Mouse (Mus musculus): ENCODE results near the gene Krt87. TPM values are rescaled to one million over a fixed set of nuclear protein-coding genes. Genes with fewer than 3 reads are reported as not detected.

The Krt87 gene
- polyA plus RNA-seq, 1 experiment from 2014 or later = 1.0 TPM

DNA sequence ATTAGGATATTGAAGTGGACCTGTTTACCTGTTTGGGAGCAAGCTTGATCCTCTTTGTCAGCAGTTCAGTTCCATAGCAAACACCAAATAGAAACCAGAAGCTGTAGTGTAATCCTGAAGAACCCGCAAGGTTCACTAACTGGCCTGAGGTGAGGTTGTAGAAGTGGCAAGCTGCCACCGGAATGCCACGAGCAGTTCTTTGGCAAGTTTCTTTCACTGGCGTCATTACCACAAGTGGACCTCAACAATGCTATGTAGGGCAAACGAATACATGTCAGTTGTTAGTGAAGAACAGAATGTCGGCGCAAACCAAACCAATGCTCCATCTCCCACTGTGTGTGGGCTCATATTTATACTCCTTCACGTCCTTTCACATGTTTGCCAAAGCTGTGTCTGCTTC lies 40.3 kb downstream of the Krt87 start:
- WGBS = 81% methylated on average over 8 of the region's 8 CpGs
- Histone ChIP-seq H3K9me3 (ENCODE audit: control insufficient read depth, low read length) (no peaks in the 10 kb centered on the region), H3K4me1 (ENCODE audit: control insufficient read depth, insufficient read depth, low read depth, low read length) (no peaks in the 10 kb centered on the region), H3K9ac (ENCODE audit: low read depth, low read length) (no peak overlapping the region), H3K27me3 (replicated peaks; ENCODE audit: control insufficient read depth, insufficient read depth, low read length) (no peaks in the 10 kb centered on the region), H3K27ac (ENCODE audit: low read depth, low read length) (no peak overlapping the region), H3K4me3 (ENCODE audit: low read length) (no peak overlapping the region), H3K36me3 (ENCODE audit: control insufficient read depth, insufficient read depth, low read length) (no peaks in the 10 kb centered on the region), H3K4me2 (ENCODE audit: low read length) (no peak overlapping the region)
- ATAC-seq = no peak

DNA sequence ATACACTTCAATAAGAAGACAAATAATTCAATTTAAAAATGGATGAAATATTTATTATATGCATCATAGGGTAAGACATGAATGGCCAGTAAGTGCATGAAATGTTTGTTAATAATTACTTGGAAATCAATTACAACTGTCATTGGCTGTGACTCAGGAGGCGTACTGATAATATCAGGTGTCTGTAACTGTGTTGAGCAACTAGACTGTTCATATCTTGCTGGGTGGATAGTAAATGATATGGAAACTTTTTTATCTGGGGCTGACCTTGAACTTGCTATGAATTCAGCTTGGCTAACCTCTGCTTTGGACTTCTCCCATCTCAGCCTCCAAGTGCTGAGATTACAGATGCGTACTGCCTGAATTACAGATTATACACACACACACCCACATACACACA lies 40.9 kb downstream of the Krt87 start:
- Histone ChIP-seq H3K9me3 (ENCODE audit: control insufficient read depth, low read length) (no peaks in the 10 kb centered on the region), H3K27me3 (replicated peaks; ENCODE audit: control insufficient read depth, insufficient read depth, low read length) (no peaks in the 10 kb centered on the region), H3K4me1 (ENCODE audit: control insufficient read depth, insufficient read depth, low read depth, low read length) (no peaks in the 10 kb centered on the region), H3K4me3 (ENCODE audit: low read length) (no peak overlapping the region), H3K9ac (ENCODE audit: low read depth, low read length) (no peak overlapping the region), H3K4me2 (ENCODE audit: low read length) (no peak overlapping the region), H3K36me3 (ENCODE audit: control insufficient read depth, insufficient read depth, low read length) (no peaks in the 10 kb centered on the region), H3K27ac (ENCODE audit: low read depth, low read length) (no peak overlapping the region)
- WGBS = 96% methylated on average over 2 of the region's 2 CpGs
- ATAC-seq = no peak

DNA sequence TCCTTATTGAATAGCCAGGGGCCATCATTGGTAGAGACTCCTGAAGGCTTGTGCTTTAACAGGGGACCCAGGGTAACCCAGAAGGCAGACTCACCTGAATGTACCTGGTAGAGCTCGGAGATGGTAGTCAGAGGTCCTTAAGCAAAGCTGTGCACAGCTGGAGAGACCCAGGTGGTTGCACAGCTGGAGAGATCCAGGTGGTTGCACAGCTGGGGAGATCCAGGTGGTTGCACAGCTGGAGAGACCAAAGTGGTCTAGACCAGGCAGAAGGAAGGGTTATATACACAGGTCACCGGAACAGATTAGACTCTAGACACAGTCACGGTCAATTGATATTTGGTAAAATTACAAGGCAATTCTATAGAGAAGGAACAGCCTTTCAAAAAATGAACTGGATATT lies 41.7 kb downstream of the Krt87 start:
- Histone ChIP-seq H3K4me2 (ENCODE audit: low read length) (no peak overlapping the region), H3K4me1 (ENCODE audit: control insufficient read depth, insufficient read depth, low read depth, low read length) (no peaks in the 10 kb centered on the region), H3K9ac (ENCODE audit: low read depth, low read length) (no peak overlapping the region), H3K27ac (ENCODE audit: low read depth, low read length) (no peak overlapping the region), H3K4me3 (ENCODE audit: low read length) (no peak overlapping the region), H3K36me3 (ENCODE audit: control insufficient read depth, insufficient read depth, low read length) (no peaks in the 10 kb centered on the region), H3K9me3 (ENCODE audit: control insufficient read depth, low read length) (no peaks in the 10 kb centered on the region), H3K27me3 (replicated peaks; ENCODE audit: control insufficient read depth, insufficient read depth, low read length) (no peaks in the 10 kb centered on the region)
- WGBS = 79% methylated on average over 3 of the region's 3 CpGs
- no peak for ATAC-seq

DNA sequence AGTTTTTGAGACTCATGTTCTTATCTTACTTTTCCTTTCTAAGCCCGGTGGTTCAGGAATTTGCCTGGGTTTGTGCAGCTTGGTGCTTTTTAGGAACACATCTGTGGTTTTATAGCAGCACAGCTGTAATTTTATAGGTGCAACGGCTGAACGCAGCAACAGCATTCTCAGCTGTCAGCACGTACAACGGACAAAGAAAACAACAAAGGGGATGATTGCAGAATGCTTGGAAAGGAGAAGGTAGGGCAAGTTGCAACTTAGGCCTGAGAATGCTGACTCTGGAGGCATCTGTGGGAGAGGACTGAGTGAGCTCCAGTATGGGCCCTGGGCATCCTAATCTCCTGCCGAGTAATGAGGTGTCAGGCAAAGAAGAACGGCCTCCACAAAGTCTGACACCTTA lies 42.1 kb downstream of the Krt87 start:
- H3K9me3 ChIP-seq (ENCODE audit: control insufficient read depth, low read length) = no peaks in the 10 kb centered on the region
- ATAC-seq = no peak
- H3K27me3 ChIP-seq (replicated peaks; ENCODE audit: control insufficient read depth, insufficient read depth, low read length) = no peaks in the 10 kb centered on the region
- no peak overlapping the region for H3K9ac ChIP-seq (ENCODE audit: low read depth, low read length)
- H3K4me1 ChIP-seq (ENCODE audit: control insufficient read depth, insufficient read depth, low read depth, low read length) = no peaks in the 10 kb centered on the region
- no peak overlapping the region for H3K4me2 ChIP-seq (ENCODE audit: low read length)
- no peak overlapping the region for H3K27ac ChIP-seq (ENCODE audit: low read depth, low read length)
- H3K36me3 ChIP-seq (ENCODE audit: control insufficient read depth, insufficient read depth, low read length) = no peaks in the 10 kb centered on the region
- WGBS = 61% methylated on average over 7 of the region's 7 CpGs
- H3K4me3 ChIP-seq (ENCODE audit: low read length) = no peak overlapping the region

DNA sequence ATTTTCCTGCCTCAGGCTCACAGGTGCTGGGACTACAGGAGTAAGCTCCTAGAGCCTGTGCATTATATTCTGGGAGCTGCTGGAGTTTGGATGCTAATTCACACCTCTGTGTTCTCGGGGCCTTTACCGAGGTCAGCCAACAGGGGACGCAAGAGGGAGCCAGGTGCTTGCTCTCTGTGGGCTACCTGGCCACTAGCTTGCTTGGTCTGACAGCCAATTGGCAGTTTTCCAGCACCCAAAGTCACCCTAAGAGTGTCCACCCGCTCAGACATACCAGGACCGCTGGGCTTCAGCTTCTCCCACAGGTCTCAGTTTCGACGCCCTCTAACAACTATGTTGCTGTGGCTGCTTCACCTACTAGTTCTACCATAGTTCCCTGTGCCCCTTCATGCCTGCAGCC lies 43.7 kb downstream of the Krt87 start:
- Histone ChIP-seq H3K4me3 (ENCODE audit: low read length) (no peak overlapping the region), H3K36me3 (ENCODE audit: control insufficient read depth, insufficient read depth, low read length) (no peaks in the 10 kb centered on the region), H3K4me2 (ENCODE audit: low read length) (no peak overlapping the region), H3K9ac (ENCODE audit: low read depth, low read length) (no peak overlapping the region), H3K27me3 (replicated peaks; ENCODE audit: control insufficient read depth, insufficient read depth, low read length) (no peaks in the 10 kb centered on the region), H3K9me3 (ENCODE audit: control insufficient read depth, low read length) (no peaks in the 10 kb centered on the region), H3K4me1 (ENCODE audit: control insufficient read depth, insufficient read depth, low read depth, low read length) (no peaks in the 10 kb centered on the region), H3K27ac (ENCODE audit: low read depth, low read length) (no peak overlapping the region)
- ATAC-seq = no peak
- 57% methylated on average over 7 of the region's 7 CpGs for WGBS

DNA sequence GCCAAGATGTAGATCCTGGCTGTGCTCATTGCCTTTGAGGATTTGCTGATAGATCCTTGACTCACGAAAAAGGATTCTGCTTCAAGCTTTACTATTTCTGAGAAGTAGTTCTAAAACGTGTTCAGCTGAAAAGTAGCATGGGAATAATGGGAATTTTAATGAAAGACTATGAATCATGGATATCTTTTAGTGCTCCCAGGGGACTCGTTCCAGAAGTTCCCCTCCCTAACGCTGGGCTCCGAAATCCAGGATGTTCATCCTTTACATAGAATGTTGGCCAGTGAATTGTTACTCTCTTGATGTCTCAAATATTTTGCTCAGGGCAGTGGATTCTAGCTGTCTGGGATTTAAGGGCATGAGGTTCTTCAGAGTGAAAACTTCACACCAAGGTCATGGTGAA lies 46.4 kb downstream of the Krt87 start:
- H3K27me3 ChIP-seq (replicated peaks; ENCODE audit: control insufficient read depth, insufficient read depth, low read length) = no peaks in the 10 kb centered on the region
- H3K36me3 ChIP-seq (ENCODE audit: control insufficient read depth, insufficient read depth, low read length) = no peaks in the 10 kb centered on the region
- H3K9ac ChIP-seq (ENCODE audit: low read depth, low read length) = no peak overlapping the region
- 77% methylated on average over 5 of the region's 5 CpGs for WGBS
- H3K9me3 ChIP-seq (ENCODE audit: control insufficient read depth, low read length) = no peaks in the 10 kb centered on the region
- no peak overlapping the region for H3K27ac ChIP-seq (ENCODE audit: low read depth, low read length)
- no peaks in the 10 kb centered on the region for H3K4me1 ChIP-seq (ENCODE audit: control insufficient read depth, insufficient read depth, low read depth, low read length)
- no peak for ATAC-seq
- no peak overlapping the region for H3K4me3 ChIP-seq (ENCODE audit: low read length)
- no peak overlapping the region for H3K4me2 ChIP-seq (ENCODE audit: low read length)

DNA sequence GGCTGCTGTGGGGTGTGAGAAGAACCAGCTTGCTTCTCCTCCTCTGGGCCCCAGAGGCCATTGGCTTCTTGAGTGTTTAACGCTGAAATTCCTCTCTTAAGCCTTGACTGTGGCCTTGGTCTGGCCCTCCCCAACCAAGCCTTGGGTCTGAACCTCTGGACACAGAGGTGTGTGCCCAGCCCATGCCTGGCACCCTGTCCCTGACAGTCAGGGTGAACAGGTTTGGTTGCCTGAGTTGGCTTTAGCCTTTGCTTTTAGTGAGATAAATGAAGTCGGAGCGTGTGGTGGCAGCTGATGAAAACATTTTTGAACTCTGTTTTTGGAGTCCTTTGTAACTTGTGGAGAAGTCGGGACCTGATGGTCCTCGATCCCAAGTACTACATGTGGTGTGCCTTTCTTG lies 48.4 kb downstream of the Krt87 start:
- H3K27ac ChIP-seq (ENCODE audit: low read depth, low read length) = no peak overlapping the region
- H3K4me3 ChIP-seq (ENCODE audit: low read length) = no peak overlapping the region
- ATAC-seq = no peak

DNA sequence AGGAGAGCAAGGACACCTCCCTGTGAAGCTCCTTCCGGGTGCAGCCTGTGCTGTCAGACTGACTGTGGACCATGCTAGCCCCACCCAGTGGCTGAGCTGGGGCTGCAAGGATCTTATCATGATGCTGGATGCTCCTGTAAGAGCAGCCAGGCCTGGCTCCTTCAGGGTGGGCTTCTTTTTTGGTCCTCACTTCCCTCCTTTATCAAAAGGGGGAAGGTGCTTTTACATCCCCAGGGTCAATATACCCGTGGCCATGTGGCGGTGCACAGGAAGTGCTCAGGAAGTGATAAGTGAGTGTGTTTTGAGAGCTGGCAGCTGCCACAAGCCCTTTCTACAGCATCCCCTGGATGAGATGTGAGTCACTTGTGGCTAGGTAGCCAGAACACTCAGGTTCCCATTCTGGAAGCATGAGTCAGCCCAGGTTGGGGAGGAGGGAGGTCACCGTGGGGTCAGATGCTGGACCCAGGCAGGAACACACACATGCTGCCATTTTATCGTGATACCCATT lies 50.5 kb downstream of the Krt87 start:
- no peak for ATAC-seq
- H3K36me3 ChIP-seq (ENCODE audit: control insufficient read depth, insufficient read depth, low read length) = no peaks in the 10 kb centered on the region
- H3K4me2 ChIP-seq (ENCODE audit: low read length) = no peak overlapping the region
- no peak overlapping the region for H3K4me3 ChIP-seq (ENCODE audit: low read length)
- no peak overlapping the region for H3K9ac ChIP-seq (ENCODE audit: low read depth, low read length)
- H3K9me3 ChIP-seq (ENCODE audit: control insufficient read depth, low read length) = no peaks in the 10 kb centered on the region
- H3K27me3 ChIP-seq (replicated peaks; ENCODE audit: control insufficient read depth, insufficient read depth, low read length) = no peaks in the 10 kb centered on the region
- no peaks in the 10 kb centered on the region for H3K4me1 ChIP-seq (ENCODE audit: control insufficient read depth, insufficient read depth, low read depth, low read length)
- no peak overlapping the region for H3K27ac ChIP-seq (ENCODE audit: low read depth, low read length)
- 69% methylated on average over 4 of the region's 5 CpGs for WGBS

More for the DNA sequence above, 48.4 kb downstream of the Krt87 start:
- Histone ChIP-seq H3K4me1 (ENCODE audit: control insufficient read depth, insufficient read depth, low read depth, low read length) (no peaks in the 10 kb centered on the region), H3K4me2 (ENCODE audit: low read length) (no peak overlapping the region), H3K27me3 (replicated peaks; ENCODE audit: control insufficient read depth, insufficient read depth, low read length) (no peaks in the 10 kb centered on the region), H3K9ac (ENCODE audit: low read depth, low read length) (no peak overlapping the region), H3K9me3 (ENCODE audit: control insufficient read depth, low read length) (no peaks in the 10 kb centered on the region), H3K36me3 (ENCODE audit: control insufficient read depth, insufficient read depth, low read length) (no peaks in the 10 kb centered on the region)
- WGBS = 90% methylated on average over 5 of the region's 5 CpGs

DNA sequence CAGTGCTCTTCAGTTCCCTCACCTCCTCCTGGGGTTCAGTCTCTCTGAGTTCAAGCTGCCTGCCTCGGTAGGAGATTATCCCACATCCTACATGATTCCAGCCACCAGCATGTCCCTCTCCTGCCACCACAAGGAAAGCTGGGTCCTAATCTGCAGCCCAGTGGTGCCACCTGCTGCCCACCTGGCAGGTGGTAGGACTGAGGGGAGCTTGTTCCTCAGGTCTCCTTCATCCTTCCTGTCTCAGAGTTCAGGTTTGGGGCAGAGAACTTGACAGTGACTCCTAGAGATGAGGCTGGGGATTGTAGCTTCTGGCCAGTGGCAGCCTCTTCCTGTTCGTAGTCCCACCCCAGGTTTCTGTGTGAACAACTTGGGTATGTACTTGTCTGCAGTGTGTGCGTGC lies 51.4 kb downstream of the Krt87 start:
- Histone ChIP-seq H3K27ac (ENCODE audit: low read depth, low read length) (no peak overlapping the region), H3K36me3 (ENCODE audit: control insufficient read depth, insufficient read depth, low read length) (no peaks in the 10 kb centered on the region), H3K9ac (ENCODE audit: low read depth, low read length) (no peak overlapping the region), H3K9me3 (ENCODE audit: control insufficient read depth, low read length) (no peaks in the 10 kb centered on the region), H3K4me2 (ENCODE audit: low read length) (no peak overlapping the region), H3K27me3 (replicated peaks; ENCODE audit: control insufficient read depth, insufficient read depth, low read length) (no peaks in the 10 kb centered on the region), H3K4me1 (ENCODE audit: control insufficient read depth, insufficient read depth, low read depth, low read length) (no peaks in the 10 kb centered on the region), H3K4me3 (ENCODE audit: low read length) (no peak overlapping the region)
- no peak for ATAC-seq
- WGBS = 55% methylated on average over 3 of the region's 3 CpGs

DNA sequence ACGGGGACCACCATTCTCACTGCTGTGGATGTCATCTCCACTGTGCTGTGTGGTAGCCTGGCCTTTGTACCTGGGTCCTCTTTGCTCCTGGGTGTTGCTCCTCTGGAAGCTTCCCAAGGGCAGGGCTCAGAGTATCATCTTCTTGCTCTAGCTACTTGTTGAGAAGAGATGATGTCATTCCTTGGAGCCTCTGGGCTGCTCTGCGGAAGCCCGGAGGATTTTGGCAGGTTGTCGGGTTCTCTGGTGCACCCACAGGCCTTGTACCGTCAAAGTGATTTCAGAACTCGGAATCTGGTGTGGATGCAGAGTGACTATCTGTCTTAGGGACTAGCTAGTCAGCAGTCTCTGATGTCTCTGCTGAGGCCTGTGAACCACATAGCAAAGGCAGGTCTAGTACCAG lies 53.5 kb downstream of the Krt87 start:
- Histone ChIP-seq H3K27ac (ENCODE audit: low read depth, low read length) (no peak overlapping the region), H3K27me3 (replicated peaks; ENCODE audit: control insufficient read depth, insufficient read depth, low read length) (no peaks in the 10 kb centered on the region), H3K9me3 (ENCODE audit: control insufficient read depth, low read length) (no peaks in the 10 kb centered on the region), H3K4me1 (ENCODE audit: control insufficient read depth, insufficient read depth, low read depth, low read length) (no peaks in the 10 kb centered on the region), H3K4me2 (ENCODE audit: low read length) (no peak overlapping the region), H3K4me3 (ENCODE audit: low read length) (no peak overlapping the region), H3K36me3 (ENCODE audit: control insufficient read depth, insufficient read depth, low read length) (no peaks in the 10 kb centered on the region), H3K9ac (ENCODE audit: low read depth, low read length) (no peak overlapping the region)
- 88% methylated on average over 6 of the region's 6 CpGs for WGBS
- no peak for ATAC-seq
